Mouse (Mus musculus): ENCODE results near the gene Ptpre. TPM values are rescaled to one million over a fixed set of nuclear protein-coding genes. Genes with fewer than 3 reads are reported as not detected.

The Ptpre gene
- polyA plus RNA-seq, 1 experiment from 2014 or later = 2.3 TPM

DNA sequence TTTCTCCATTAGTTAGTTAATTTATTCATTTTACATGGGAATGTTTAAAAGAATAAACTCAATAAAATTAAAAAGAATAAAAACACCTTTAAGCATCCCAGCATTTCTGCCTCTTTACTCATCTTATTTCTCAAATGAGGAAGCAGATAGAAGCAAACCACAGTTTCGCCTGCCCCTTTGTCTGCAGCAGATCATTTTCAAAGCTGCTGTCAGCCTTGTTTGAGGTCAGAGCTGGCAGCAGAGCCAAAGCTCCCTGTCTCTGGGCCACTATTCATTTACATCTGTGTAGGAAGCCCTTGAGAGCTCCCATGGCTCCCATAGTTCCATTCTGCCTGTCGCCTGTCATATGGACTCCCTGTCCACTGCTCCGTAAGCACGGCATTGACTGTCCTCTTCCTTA lies 28.7 kb upstream of the Ptpre start:
- Histone ChIP-seq H3K4me3 (ENCODE audit: low read depth, low read length) (no peak overlapping the region), H3K27ac (ENCODE audit: low read depth) (0 out of 2 replicates have a peak overlapping the region, but pooled peaks have one; percentile 2), H3K36me3 (ENCODE audit: control insufficient read depth, insufficient read depth, low read length) (no peaks in the 10 kb centered on the region), H3K9ac (ENCODE audit: low read length) (no peak overlapping the region), H3K4me1 (replicated peaks; ENCODE audit: control insufficient read depth, insufficient read depth, low read length) (peaks cover 3% of the 10 kb centered on the region; the same call in 1 of the 2 replicates), H3K27me3 (replicated peaks; ENCODE audit: control insufficient read depth, insufficient read depth, low read length) (no peaks in the 10 kb centered on the region), H3K9me3 (ENCODE audit: control insufficient read depth, low read length) (no peaks in the 10 kb centered on the region), H3K4me2 (ENCODE audit: low read length) (no peak overlapping the region)
- DNase-seq (ENCODE audit: low spot score) = no peak
- WGBS = 80% methylated on average over 4 of the region's 4 CpGs
- no peak for ATAC-seq (replicated peaks; ENCODE audit: low FRiP score, low TSS enrichment, low read depth)

DNA sequence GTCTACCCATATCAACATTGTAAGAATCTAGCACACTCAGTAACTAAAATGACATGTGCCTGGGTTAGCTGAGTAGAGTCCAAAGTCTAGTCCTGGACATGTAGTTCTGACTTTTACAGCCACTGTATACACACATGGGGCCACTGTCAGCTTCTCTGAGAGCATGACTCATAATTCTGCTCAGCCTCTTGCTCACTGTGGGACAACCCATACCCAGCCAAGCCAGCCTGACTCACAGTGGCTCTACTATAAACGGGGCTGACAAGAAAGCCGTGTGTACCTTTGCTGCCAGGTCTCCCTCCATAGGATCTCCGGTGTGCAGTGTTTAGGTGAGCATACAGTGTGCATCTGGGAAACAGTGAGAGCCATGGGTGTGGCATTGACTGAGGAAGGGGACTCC lies 28.0 kb upstream of the Ptpre start:
- WGBS = 64% methylated on average over 3 of the region's 3 CpGs
- 0 out of 2 replicates have a peak overlapping the region, but pooled peaks have one; percentile 33 for H3K27ac ChIP-seq (ENCODE audit: low read depth)
- DNase-seq (ENCODE audit: low spot score) = no peak
- H3K4me2 ChIP-seq (ENCODE audit: low read length) = no peak overlapping the region
- H3K27me3 ChIP-seq (replicated peaks; ENCODE audit: control insufficient read depth, insufficient read depth, low read length) = no peaks in the 10 kb centered on the region
- peaks cover 3% of the 10 kb centered on the region; the same call in 1 of the 2 replicates for H3K4me1 ChIP-seq (replicated peaks; ENCODE audit: control insufficient read depth, insufficient read depth, low read length)
- H3K9me3 ChIP-seq (ENCODE audit: control insufficient read depth, low read length) = no peaks in the 10 kb centered on the region
- H3K36me3 ChIP-seq (ENCODE audit: control insufficient read depth, insufficient read depth, low read length) = no peaks in the 10 kb centered on the region
- peak; percentile 99 for ATAC-seq (replicated peaks; ENCODE audit: low FRiP score, low TSS enrichment, low read depth)
- H3K9ac ChIP-seq (ENCODE audit: low read length) = no peak overlapping the region
- H3K4me3 ChIP-seq (ENCODE audit: low read depth, low read length) = no peak overlapping the region

- 85% methylated on average over 5 of the region's 5 CpGs for WGBS
- no peaks in the 10 kb centered on the region for H3K27me3 ChIP-seq (replicated peaks; ENCODE audit: control insufficient read depth, insufficient read depth, low read length)
- no peak overlapping the region for H3K9ac ChIP-seq (ENCODE audit: low read length)
- ATAC-seq (replicated peaks; ENCODE audit: low FRiP score, low TSS enrichment, low read depth) = no peak
- H3K9me3 ChIP-seq (ENCODE audit: control insufficient read depth, low read length) = no peaks in the 10 kb centered on the region
- peaks cover 3% of the 10 kb centered on the region; the same call in 1 of the 2 replicates for H3K4me1 ChIP-seq (replicated peaks; ENCODE audit: control insufficient read depth, insufficient read depth, low read length)
- H3K27ac ChIP-seq (ENCODE audit: low read depth) = no peak overlapping the region
- no peaks in the 10 kb centered on the region for H3K36me3 ChIP-seq (ENCODE audit: control insufficient read depth, insufficient read depth, low read length)
- H3K4me2 ChIP-seq (ENCODE audit: low read length) = no peak overlapping the region
- no peak for DNase-seq (ENCODE audit: low spot score)
- H3K4me3 ChIP-seq (ENCODE audit: low read depth, low read length) = no peak overlapping the region
These were observed 26.9 kb upstream of the Ptpre start for GRCm38 (mm10) chr7:135510431-135510830.

- no peak overlapping the region for H3K9ac ChIP-seq (ENCODE audit: low read length)
- no peaks in the 10 kb centered on the region for H3K9me3 ChIP-seq (ENCODE audit: control insufficient read depth, low read length)
- H3K4me2 ChIP-seq (ENCODE audit: low read length) = no peak overlapping the region
- peaks cover 3% of the 10 kb centered on the region; the same call in 1 of the 2 replicates for H3K4me1 ChIP-seq (replicated peaks; ENCODE audit: control insufficient read depth, insufficient read depth, low read length)
- 80% methylated on average over 3 of the region's 3 CpGs for WGBS
- DNase-seq (ENCODE audit: low spot score) (peak; percentile 28), ATAC-seq (replicated peaks; ENCODE audit: low FRiP score, low TSS enrichment, low read depth) (no peak)
- H3K27me3 ChIP-seq (replicated peaks; ENCODE audit: control insufficient read depth, insufficient read depth, low read length) = no peaks in the 10 kb centered on the region
- H3K27ac ChIP-seq (ENCODE audit: low read depth) = no peak overlapping the region
- H3K36me3 ChIP-seq (ENCODE audit: control insufficient read depth, insufficient read depth, low read length) = no peaks in the 10 kb centered on the region
- H3K4me3 ChIP-seq (ENCODE audit: low read depth, low read length) = no peak overlapping the region
These were observed 25.6 kb upstream of the Ptpre start for GRCm38 (mm10) chr7:135511723-135512122.

- Histone ChIP-seq H3K36me3 (ENCODE audit: control insufficient read depth, insufficient read depth, low read length) (no peaks in the 10 kb centered on the region), H3K27ac (ENCODE audit: low read depth) (no peak overlapping the region), H3K4me2 (ENCODE audit: low read length) (no peak overlapping the region), H3K27me3 (replicated peaks; ENCODE audit: control insufficient read depth, insufficient read depth, low read length) (no peaks in the 10 kb centered on the region), H3K4me3 (ENCODE audit: low read depth, low read length) (no peak overlapping the region), H3K4me1 (replicated peaks; ENCODE audit: control insufficient read depth, insufficient read depth, low read length) (no peaks in the 10 kb centered on the region), H3K9ac (ENCODE audit: low read length) (no peak overlapping the region), H3K9me3 (ENCODE audit: control insufficient read depth, low read length) (no peaks in the 10 kb centered on the region)
- ATAC-seq (replicated peaks; ENCODE audit: low FRiP score, low TSS enrichment, low read depth) = no peak
- peak; percentile 37 for DNase-seq (ENCODE audit: low spot score)
- 48% methylated on average over 4 of the region's 4 CpGs for WGBS
These were observed 20.1 kb upstream of the Ptpre start for GRCm38 (mm10) chr7:135517191-135517590.

DNA sequence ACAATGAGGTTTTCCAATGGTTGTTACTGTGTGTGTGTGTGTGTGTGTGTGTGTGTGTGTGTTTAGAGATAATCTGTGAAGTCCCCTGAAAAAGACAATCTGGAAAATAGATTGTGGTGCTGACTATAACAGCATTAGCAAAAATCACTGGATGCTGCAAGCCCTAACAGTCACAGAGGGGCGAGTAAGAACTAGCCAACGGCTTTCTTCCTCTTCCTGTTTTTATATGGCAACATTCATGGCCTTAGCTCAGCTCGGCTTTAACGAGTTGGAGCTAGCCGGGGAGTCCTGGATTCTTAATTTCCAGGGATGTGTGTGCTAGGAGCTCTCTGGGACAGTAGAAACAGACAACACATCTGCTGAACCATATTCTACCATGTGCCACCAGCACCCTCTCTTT lies 17.0 kb upstream of the Ptpre start:
- Histone ChIP-seq H3K9ac (ENCODE audit: low read length) (no peak overlapping the region), H3K4me3 (ENCODE audit: low read depth, low read length) (no peak overlapping the region), H3K27ac (ENCODE audit: low read depth) (no peak overlapping the region), H3K4me2 (ENCODE audit: low read length) (no peak overlapping the region), H3K9me3 (ENCODE audit: control insufficient read depth, low read length) (no peaks in the 10 kb centered on the region), H3K27me3 (replicated peaks; ENCODE audit: control insufficient read depth, insufficient read depth, low read length) (no peaks in the 10 kb centered on the region), H3K36me3 (ENCODE audit: control insufficient read depth, insufficient read depth, low read length) (no peaks in the 10 kb centered on the region), H3K4me1 (replicated peaks; ENCODE audit: control insufficient read depth, insufficient read depth, low read length) (0 out of 2 replicates have a peak, but pooled peaks cover 10% of the 10 kb centered on the region)
- WGBS = 68% methylated on average over 5 of the region's 5 CpGs
- DNase-seq (ENCODE audit: low spot score) = no peak
- no peak for ATAC-seq (replicated peaks; ENCODE audit: low FRiP score, low TSS enrichment, low read depth)

- H3K4me1 ChIP-seq (replicated peaks; ENCODE audit: control insufficient read depth, insufficient read depth, low read length) = 0 out of 2 replicates have a peak, but pooled peaks cover 10% of the 10 kb centered on the region
- DNase-seq (ENCODE audit: low spot score) (no peak), ATAC-seq (replicated peaks; ENCODE audit: low FRiP score, low TSS enrichment, low read depth) (peak; percentile 53; the same call in 1 of the 2 replicates)
- no peak overlapping the region for H3K9ac ChIP-seq (ENCODE audit: low read length)
- no peaks in the 10 kb centered on the region for H3K27me3 ChIP-seq (replicated peaks; ENCODE audit: control insufficient read depth, insufficient read depth, low read length)
- no peaks in the 10 kb centered on the region for H3K9me3 ChIP-seq (ENCODE audit: control insufficient read depth, low read length)
- no peaks in the 10 kb centered on the region for H3K36me3 ChIP-seq (ENCODE audit: control insufficient read depth, insufficient read depth, low read length)
- H3K4me3 ChIP-seq (ENCODE audit: low read depth, low read length) = no peak overlapping the region
- 65% methylated on average over 15 of the region's 15 CpGs for WGBS
- H3K27ac ChIP-seq (ENCODE audit: low read depth) = no peak overlapping the region
- H3K4me2 ChIP-seq (ENCODE audit: low read length) = no peak overlapping the region
These were observed 15.3 kb upstream of the Ptpre start for GRCm38 (mm10) chr7:135521755-135522512.

DNA sequence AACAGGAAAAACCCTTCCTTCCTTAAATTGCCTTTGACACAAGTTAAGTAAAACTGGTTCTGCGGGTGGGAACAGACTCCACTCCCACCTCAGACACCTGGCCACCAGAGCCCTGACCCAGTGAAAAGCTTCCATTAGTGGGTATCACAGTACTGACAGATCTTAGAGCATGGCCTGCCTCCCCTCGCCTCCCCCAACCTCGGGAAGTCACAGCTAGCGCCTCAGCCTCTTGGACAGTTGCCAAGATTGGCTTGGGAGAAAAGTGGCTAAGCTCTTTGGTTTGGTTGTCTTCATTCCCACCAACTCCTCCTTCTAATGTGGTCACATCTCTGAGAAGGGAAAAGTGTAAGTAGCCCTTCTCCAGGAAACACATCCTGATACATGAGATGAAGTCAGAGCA lies 13.3 kb upstream of the Ptpre start:
- H3K9ac ChIP-seq (ENCODE audit: low read length) = no peak overlapping the region
- H3K4me1 ChIP-seq (replicated peaks; ENCODE audit: control insufficient read depth, insufficient read depth, low read length) = 0 out of 2 replicates have a peak, but pooled peaks cover 10% of the 10 kb centered on the region
- H3K27me3 ChIP-seq (replicated peaks; ENCODE audit: control insufficient read depth, insufficient read depth, low read length) = no peaks in the 10 kb centered on the region
- H3K4me2 ChIP-seq (ENCODE audit: low read length) = no peak overlapping the region
- WGBS = 35% methylated on average over 4 of the region's 4 CpGs
- no peaks in the 10 kb centered on the region for H3K36me3 ChIP-seq (ENCODE audit: control insufficient read depth, insufficient read depth, low read length)
- no peaks in the 10 kb centered on the region for H3K9me3 ChIP-seq (ENCODE audit: control insufficient read depth, low read length)
- ATAC-seq (replicated peaks; ENCODE audit: low FRiP score, low TSS enrichment, low read depth) = no peak
- H3K27ac ChIP-seq (ENCODE audit: low read depth) = no peak overlapping the region
- no peak overlapping the region for H3K4me3 ChIP-seq (ENCODE audit: low read depth, low read length)
- DNase-seq (ENCODE audit: low spot score) = peak; percentile 65

Measured in intestine, embryonic 14.5 days (tissue).